Mouse (Mus musculus) midbrain, embryonic 10.5 days (tissue): ENCODE data around the gene Trak1. TPM values are rescaled to one million over a fixed set of nuclear protein-coding genes. Genes with fewer than 3 reads are reported as not detected.

Source experiments
- DNase-seq: peaks from one replicate; pipeline ENCODE4 v3.0.0-alpha.2; 2017; ENCODE audit warnings: low spot score
- H3K27ac ChIP-seq: fragments of 300-500 bp; sonication (generic); replicated peaks from 2 replicates; pipeline ENCODE4 v1.5.1; 2016; ENCODE audit warnings: mild to moderate bottlenecking
- H3K27me3 ChIP-seq: fragments of 300-500 bp; sonication (generic); 2 replicates; pipeline ENCODE4 v1.6.1; 2016; ENCODE audit warnings: low read depth, mild to moderate bottlenecking; ENCODE audit not compliant: poor library complexity, severe bottlenecking
- H3K36me3 ChIP-seq: fragments of 300-500 bp; sonication (generic); 2 replicates; pipeline ENCODE4 v1.6.1; 2016; ENCODE audit warnings: mild to moderate bottlenecking, moderate library complexity
- H3K4me1 ChIP-seq: fragments of 300-500 bp; sonication (generic); 2 replicates; pipeline ENCODE4 v1.6.1; 2016
- H3K4me3 ChIP-seq: fragments of 300-500 bp; sonication (generic); 2 replicates; pipeline ENCODE4 v1.5.1; 2016; ENCODE audit warnings: mild to moderate bottlenecking, moderate library complexity
- H3K9me3 ChIP-seq: fragments of 300-500 bp; sonication (generic); replicated peaks from 2 replicates; pipeline ENCODE4 v1.6.1; 2016; ENCODE audit warnings: mild to moderate bottlenecking
- WGBS: fragments of 180-500 bp; shearing (Covaris S2); methylation state at CpG from one replicate; pipeline ENCODE4 v1.1.7; 2016; 5-methylcytosine and 5-hydroxymethylcytosine counted together
- polyA plus RNA-seq: library from polyadenylated mRNA; unstranded; fragments of >200 nt; fragmentation: Nextera tagmentation; extraction: Ambion mirVana; gene quantifications from 2 replicates; pipeline ENCODE4 v1.2.1, GENCODE M21; 2016

Gene Trak1
- polyA plus RNA-seq, 1 experiment from 2014 or later = 26.5 TPM

DNA sequence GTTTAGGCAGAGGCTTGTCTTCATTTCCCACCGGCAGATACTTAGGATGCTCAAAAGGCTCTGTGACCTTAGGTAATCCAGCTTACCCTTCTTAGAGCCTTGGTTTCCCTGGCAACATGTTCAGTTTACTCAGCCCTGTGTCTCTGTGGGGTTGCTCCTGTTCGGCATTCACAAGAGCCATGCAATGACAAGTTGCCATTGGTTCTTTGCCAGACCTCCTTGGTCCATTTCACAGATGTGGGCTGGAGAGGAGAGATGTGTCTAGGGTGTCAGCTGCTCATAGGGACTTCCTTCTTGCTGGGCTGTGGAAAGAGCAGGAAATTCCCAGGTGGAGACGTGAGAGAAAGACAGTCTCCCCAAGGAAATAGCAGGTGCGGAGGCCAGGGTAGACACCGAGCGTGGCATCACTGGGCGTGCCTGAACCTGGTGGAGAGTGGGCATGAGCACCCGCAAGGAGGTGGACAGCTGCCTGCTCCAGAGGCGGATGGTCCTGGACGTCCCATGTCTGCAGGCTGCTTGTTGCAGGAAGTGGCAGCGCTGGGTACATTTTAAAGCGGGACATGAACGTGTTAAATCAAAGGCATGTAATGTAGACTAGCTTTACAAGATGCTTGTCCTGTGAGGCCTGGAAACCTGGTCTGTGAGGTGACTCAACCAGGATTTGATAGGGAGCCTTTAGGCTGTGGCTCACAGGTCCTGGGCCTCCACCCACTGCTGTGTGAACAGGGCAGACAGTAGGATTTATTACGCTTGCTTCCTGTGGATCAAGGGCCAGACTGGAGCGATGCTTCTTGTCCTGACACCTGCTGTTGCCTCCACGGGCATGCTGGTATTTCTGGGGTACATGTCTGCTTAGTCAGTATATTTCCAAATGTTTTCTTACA is 127.2 kb downstream of the Trak1 start:
- no peak overlapping the region for H3K27ac ChIP-seq
- no peak for DNase-seq
- no peaks in the 10 kb centered on the region for H3K9me3 ChIP-seq
- no peaks in the 10 kb centered on the region for H3K36me3 ChIP-seq
- H3K27me3 ChIP-seq = no peaks in the 10 kb centered on the region
- no peak overlapping the region for H3K4me3 ChIP-seq
- 81% methylated on average over 16 of the region's 16 CpGs for WGBS
- H3K4me1 ChIP-seq = peaks cover 24% of the 10 kb centered on the region

DNA sequence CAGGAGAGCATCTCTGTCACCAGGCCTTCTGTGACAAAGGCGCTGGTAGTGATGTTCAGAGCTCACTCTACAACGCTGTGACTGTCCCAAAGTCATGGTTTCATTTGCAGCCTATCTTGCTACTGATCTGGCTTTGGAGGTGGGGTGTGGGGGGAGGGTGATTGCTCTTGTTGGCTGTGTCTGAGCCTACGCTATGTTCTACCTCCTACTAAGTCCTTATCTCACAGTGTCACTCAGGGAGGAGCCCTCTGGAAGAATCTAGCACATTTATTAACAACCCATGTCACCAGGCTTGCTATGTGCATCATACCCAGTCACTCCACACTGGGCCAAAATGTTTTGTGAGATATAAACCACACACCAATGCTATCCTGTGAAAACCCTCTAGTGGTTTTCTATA is 129.1 kb downstream of the Trak1 start:
- Histone ChIP-seq H3K36me3 (no peaks in the 10 kb centered on the region), H3K27me3 (no peaks in the 10 kb centered on the region), H3K9me3 (no peaks in the 10 kb centered on the region), H3K4me1 (peaks cover 36% of the 10 kb centered on the region), H3K4me3 (no peak overlapping the region), H3K27ac (no peak overlapping the region)
- WGBS = 91% methylated on average over 3 of the region's 3 CpGs
- no peak for DNase-seq

DNA sequence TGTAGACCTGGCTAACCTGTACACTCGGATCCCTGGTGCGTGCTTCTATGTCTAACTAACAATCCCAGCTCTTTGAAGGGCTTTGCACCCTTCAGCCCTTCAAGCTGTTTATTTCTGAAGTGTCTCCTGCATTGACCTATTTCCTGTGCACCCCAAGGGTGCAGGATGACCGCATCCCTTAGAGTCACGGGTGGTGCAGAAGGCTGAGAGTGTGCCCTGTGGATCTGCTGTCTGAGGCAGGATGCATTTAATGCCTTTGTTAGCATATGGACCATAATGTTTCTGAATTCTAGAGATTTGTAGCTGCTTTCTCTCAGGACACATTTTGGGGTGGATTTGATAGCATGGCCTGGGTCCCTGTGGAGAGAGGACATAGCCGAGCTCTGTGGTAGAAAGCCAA is 129.6 kb downstream of the Trak1 start:
- H3K27ac ChIP-seq = no peak overlapping the region
- 90% methylated on average over 5 of the region's 5 CpGs for WGBS
- no peaks in the 10 kb centered on the region for H3K9me3 ChIP-seq
- peaks cover 36% of the 10 kb centered on the region for H3K4me1 ChIP-seq
- peaks cover 1% of the 10 kb centered on the region; the same call in 1 of the 2 replicates for H3K36me3 ChIP-seq
- no peaks in the 10 kb centered on the region for H3K27me3 ChIP-seq
- no peak for DNase-seq
- no peak overlapping the region for H3K4me3 ChIP-seq

DNA sequence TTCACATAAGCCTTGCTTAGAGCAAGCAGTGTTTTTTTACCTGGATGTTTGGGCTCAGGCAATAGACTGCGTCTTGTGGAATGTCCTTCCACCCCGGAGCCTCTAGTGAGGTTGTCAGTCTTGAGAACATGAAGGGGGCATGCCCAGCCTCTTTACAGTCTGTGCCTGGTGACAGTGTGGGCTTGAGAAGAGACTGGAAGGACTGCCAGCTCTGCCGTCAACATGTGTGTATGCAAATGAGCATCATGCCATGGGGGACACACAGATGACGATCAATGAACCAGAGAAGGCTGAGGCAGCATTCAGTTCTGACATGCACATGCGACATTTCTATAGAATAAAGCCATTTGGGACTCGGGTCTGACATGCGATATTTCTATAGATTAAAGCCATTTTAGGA is 132.3 kb downstream of the Trak1 start:
- Histone ChIP-seq H3K27ac (no peak overlapping the region), H3K27me3 (no peaks in the 10 kb centered on the region), H3K4me3 (no peak overlapping the region), H3K4me1 (peaks cover 25% of the 10 kb centered on the region), H3K9me3 (no peaks in the 10 kb centered on the region), H3K36me3 (peaks cover 16% of the 10 kb centered on the region; the same call in 1 of the 2 replicates)
- WGBS = 80% methylated on average over 7 of the region's 7 CpGs
- DNase-seq = no peak

DNA sequence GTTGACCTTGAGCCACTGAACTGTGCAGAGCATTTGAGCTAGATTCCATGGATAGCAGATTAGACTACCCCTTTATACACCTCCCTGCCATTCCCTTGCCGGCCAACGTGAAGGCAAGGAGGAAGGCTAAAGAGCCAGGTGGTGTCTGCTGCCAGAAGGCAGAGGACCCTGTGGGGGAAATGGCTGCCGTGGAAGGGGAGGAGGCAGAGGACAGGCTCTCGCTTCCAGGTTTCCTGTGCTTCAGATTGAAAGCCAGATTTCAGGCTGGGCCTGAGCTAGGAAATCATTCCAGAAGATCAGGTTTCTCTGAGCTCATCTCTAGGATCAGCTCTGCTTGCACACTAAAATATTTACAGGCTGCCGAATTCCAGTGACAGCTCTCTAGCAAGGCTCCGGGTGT is 133.1 kb downstream of the Trak1 start:
- WGBS = 78% methylated on average over 6 of the region's 6 CpGs
- H3K4me1 ChIP-seq = peaks cover 22% of the 10 kb centered on the region
- H3K4me3 ChIP-seq = no peak overlapping the region
- H3K27ac ChIP-seq = no peak overlapping the region
- H3K9me3 ChIP-seq = no peaks in the 10 kb centered on the region
- no peak for DNase-seq
- H3K27me3 ChIP-seq = no peaks in the 10 kb centered on the region
- peaks cover 16% of the 10 kb centered on the region; the same call in 1 of the 2 replicates for H3K36me3 ChIP-seq

DNA sequence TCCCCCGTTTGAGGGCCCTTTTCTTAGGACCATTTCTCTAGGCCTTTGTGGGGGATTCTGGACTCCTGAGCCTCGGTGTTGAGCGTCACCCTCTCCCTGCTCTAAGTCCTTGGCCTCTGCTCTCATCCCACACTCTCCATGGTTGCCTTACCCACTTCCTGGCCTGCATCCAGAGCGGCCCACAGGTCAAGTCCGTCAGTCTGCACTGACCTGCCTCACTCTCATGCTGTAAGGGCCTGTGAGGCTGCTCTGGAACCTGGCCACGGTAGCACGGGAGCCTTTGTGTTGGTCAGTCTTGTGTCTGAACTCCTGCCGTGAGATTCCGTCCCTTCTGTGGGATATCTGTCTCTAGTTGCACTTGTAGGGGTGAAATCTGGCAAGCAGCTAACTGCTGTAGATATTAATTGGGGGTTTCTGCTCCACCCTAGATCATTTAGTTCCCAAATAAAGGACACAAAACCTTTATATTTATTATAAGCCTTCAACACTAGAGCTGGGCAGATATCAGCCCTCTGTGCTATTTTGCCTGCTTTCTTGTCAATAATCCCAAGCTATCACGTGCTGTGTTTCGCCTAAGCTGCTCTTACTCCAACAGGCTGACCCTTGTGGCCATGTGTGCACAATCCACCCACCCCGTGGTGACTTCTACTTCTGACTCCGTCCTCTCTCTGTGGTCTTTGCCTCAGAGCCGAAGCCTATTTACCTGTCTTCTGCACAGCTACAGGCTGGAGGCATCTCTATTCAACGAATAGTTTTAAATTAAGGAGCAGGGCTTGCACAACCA is 136.6 kb downstream of the Trak1 start:
- no peak overlapping the region for H3K4me3 ChIP-seq
- H3K4me1 ChIP-seq = peaks cover 13% of the 10 kb centered on the region
- 88% methylated on average over 15 of the region's 15 CpGs for WGBS
- no peak for DNase-seq
- no peaks in the 10 kb centered on the region for H3K27me3 ChIP-seq
- no peak overlapping the region for H3K27ac ChIP-seq
- no peaks in the 10 kb centered on the region for H3K9me3 ChIP-seq
- peaks cover 16% of the 10 kb centered on the region; the same call in 1 of the 2 replicates for H3K36me3 ChIP-seq

DNA sequence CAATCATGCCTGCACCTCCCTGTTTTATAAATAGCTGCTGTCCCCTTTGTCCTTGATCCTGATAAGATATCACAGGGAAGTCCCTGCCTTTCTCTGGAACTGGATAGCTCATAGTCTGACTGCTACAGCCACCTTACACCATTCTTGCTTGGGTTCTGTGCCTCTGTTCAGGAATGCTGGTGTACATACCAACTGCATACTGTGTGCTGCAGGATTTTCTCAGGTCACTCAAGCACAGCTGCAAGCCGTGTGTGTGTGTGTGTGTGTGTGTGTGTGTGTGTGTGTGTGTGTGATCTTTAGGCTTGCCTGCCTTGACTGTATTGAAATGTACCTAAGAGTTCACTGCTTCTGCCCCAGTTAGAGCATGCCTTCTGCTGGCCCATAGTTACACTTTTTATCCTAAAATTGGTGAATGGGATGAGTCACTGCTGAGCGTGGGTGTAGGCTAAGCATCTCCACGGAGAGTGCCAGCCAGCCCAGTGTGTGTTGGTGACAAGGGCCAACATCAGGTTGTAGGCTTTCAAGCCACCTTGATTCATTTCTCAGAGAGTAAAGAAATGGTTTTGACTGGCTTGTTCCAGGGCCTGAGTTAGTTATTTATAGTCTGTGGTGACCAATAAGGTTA is 138.1 kb downstream of the Trak1 start:
- Histone ChIP-seq H3K4me1 (peaks cover 3% of the 10 kb centered on the region; the same call in 1 of the 2 replicates), H3K9me3 (no peaks in the 10 kb centered on the region), H3K27me3 (no peaks in the 10 kb centered on the region), H3K27ac (no peak overlapping the region), H3K36me3 (peaks cover 18% of the 10 kb centered on the region), H3K4me3 (no peak overlapping the region)
- 82% methylated on average over 3 of the region's 3 CpGs for WGBS
- no peak for DNase-seq

DNA sequence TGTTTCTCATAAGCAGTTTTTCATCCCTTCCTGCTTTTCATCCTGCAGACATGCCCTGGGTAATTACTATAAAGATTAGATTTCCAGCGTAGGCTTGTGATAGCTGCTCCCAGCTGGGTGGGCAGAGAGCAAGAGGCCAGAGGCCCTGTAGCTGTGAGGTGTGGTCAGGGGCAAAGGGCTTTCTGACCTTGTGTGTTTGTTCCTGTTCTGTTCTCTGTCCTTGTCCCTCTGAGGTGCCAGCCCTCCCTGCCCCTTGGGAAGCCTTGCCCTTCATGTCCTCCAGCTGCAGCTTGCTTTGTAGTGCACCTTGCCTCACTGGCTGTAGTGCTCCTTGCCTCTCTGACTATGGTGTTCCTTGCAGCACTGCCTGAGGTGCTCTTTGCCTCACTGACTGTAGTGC is 139.2 kb downstream of the Trak1 start:
- H3K36me3 ChIP-seq = peaks cover 28% of the 10 kb centered on the region
- H3K9me3 ChIP-seq = no peaks in the 10 kb centered on the region
- H3K27ac ChIP-seq = no peak overlapping the region
- no peaks in the 10 kb centered on the region for H3K4me1 ChIP-seq
- no peaks in the 10 kb centered on the region for H3K27me3 ChIP-seq
- WGBS = 73% methylated on average over 1 of the region's 1 CpGs
- H3K4me3 ChIP-seq = no peak overlapping the region
- no peak for DNase-seq

DNA sequence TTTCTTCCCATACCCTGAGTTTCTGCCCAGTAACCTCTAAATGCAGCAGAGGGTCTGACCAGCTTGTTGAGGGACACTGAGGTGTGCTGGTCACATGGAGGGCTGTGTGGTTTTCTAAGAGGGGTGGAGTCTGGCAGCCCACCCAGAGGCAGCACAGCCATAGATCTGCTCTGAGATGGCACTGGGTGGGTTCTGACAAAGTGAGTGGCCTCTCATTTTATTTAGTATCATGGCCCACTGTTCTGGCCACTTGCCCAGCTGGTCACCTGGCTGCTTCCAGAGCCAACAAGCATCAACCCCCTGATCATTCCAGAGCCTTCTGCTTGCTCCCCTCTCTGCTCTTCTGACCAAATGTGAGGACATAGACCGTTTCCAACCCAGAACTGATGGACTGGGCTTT is 144.8 kb downstream of the Trak1 start:
- Histone ChIP-seq H3K27me3 (no peaks in the 10 kb centered on the region), H3K4me1 (peaks cover 8% of the 10 kb centered on the region; the same call in 1 of the 2 replicates), H3K9me3 (no peaks in the 10 kb centered on the region), H3K27ac (no peak overlapping the region), H3K36me3 (peaks cover 67% of the 10 kb centered on the region), H3K4me3 (no peak overlapping the region)
- 79% methylated on average over 1 of the region's 1 CpGs for WGBS
- DNase-seq = no peak

DNA sequence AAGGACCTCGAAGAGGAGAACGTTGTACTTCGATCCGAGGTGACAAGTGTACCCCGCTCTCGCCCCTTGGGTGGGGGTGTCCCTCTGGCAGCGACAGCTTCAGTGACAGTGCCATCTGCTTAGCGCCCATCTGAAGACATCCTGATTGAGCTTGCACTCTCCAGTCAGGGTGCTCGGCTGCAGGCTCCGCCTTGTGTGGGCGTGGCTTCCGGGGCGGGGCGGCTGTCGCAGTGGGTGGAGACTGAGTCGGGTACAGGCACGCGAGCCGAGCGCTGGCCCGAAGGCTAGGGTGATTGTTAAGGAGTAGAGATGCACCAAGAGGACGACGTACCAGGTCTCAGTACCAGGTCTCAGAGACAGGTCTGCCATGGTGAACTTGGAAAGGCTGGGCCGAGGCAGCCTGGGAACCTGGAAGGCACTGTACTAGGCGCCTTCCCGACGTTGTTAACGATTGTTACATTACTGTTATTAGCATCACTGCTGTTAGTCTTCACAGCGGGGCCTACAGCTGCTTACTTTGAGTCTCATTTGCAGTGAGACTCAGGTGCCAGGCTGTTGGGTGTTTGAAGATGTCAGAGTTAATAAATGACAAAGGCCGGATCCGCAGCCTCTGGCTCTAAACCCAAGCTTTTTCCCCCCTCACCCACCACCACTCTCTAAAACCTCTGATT is 146.5 kb downstream of the Trak1 start:
- H3K4me1 ChIP-seq = peaks cover 8% of the 10 kb centered on the region; the same call in 1 of the 2 replicates
- no peak overlapping the region for H3K4me3 ChIP-seq
- H3K36me3 ChIP-seq = peaks cover 84% of the 10 kb centered on the region
- H3K27me3 ChIP-seq = no peaks in the 10 kb centered on the region
- no peak overlapping the region for H3K27ac ChIP-seq
- DNase-seq = peak; percentile 22
- 71% methylated on average over 31 of the region's 31 CpGs for whole genome bisulfite sequencing
- no peaks in the 10 kb centered on the region for H3K9me3 ChIP-seq

DNA sequence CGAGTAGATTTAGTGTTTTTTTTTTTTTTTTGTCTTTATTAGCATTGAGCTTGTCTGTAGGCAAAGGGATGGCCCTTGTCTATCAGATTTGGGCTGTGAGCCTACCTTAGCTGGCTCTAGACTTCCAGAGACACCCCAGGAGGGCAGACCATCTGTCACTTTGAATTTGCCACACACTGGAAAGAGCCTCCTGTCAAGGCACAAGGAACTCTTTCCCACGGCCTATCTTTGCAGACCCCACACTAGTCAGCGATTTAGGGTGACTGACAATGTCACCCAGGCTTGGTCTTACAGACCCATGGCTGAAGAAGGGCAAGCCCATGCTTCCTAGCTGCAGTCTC is 147.0 kb downstream of the Trak1 start:
- Histone ChIP-seq H3K4me1 (peaks cover 8% of the 10 kb centered on the region; the same call in 1 of the 2 replicates), H3K27ac (no peak overlapping the region), H3K27me3 (no peaks in the 10 kb centered on the region), H3K4me3 (no peak overlapping the region), H3K36me3 (peaks cover 89% of the 10 kb centered on the region), H3K9me3 (no peaks in the 10 kb centered on the region)
- 74% methylated on average over 3 of the region's 3 CpGs for WGBS
- DNase-seq = no peak

DNA sequence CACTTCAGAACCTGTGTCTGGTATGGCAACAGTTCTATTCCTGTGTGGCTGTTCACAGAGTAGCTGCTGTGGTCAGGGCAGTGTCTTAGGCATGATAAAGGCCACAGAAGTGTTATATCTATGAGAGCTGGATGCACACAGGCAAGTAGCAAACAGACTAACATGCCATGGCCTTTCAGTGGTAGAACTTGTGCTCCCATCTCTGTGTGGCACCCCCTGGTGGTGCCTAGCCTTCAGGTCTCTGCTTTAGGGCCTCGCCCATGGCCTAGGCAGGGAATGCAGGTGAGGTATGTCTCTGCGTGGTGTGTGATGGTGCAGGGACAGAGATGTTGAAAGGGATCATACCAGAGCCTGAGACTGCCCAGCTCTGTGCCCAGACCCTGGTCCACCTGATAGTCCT is 148.1 kb downstream of the Trak1 start:
- 90% methylated on average over 2 of the region's 2 CpGs for WGBS
- peaks cover 98% of the 10 kb centered on the region for H3K36me3 ChIP-seq
- no peaks in the 10 kb centered on the region for H3K27me3 ChIP-seq
- H3K4me1 ChIP-seq = peaks cover 8% of the 10 kb centered on the region; the same call in 1 of the 2 replicates
- no peak overlapping the region for H3K4me3 ChIP-seq
- H3K9me3 ChIP-seq = no peaks in the 10 kb centered on the region
- H3K27ac ChIP-seq = no peak overlapping the region
- no peak for DNase-seq
